Mouse (Mus musculus) testis, postnatal 10 days (tissue): ENCODE measurements around the gene Pgpep1l.
"Not testable (repeated sequence)": the region's sequence is repeated elsewhere in the genome, so short reads cannot be mapped to it uniquely, and the experiment has no call there.

ENCODE experiments used
- DNase-seq: peaks from one replicate; pipeline ENCODE4 v3.0.0; 2021; ENCODE audit warnings: low spot score

Gene Pgpep1l

GRCm38 (mm10) chr7:68282304-68283132 lies 18.5 kb upstream of the Pgpep1l start:
- no peak for DNase-seq

- no peak for DNase-seq
Observed at GRCm38 (mm10) chr7:68281341-68281740, 17.3 kb upstream of the Pgpep1l start.

- DNase-seq, result no peak
Observed at GRCm38 (mm10) chr7:68280352-68280869, 16.4 kb upstream of the Pgpep1l start.

- no peak for DNase-seq
Observed at GRCm38 (mm10) chr7:68279481-68279880, 15.4 kb upstream of the Pgpep1l start.

GRCm38 (mm10) chr7:68278908-68279307 lies 14.9 kb upstream of the Pgpep1l start:
- no peak for DNase-seq

- no peak for DNase-seq
Observed at GRCm38 (mm10) chr7:68278385-68278784, 14.4 kb upstream of the Pgpep1l start.

GRCm38 (mm10) chr7:68277897-68278270 lies 13.9 kb upstream of the Pgpep1l start:
- DNase-seq, result no peak

GRCm38 (mm10) chr7:68277054-68277896 lies 13.2 kb upstream of the Pgpep1l start:
- no peak for DNase-seq

- DNase-seq, result no peak
Observed at GRCm38 (mm10) chr7:68275838-68276731, 12.1 kb upstream of the Pgpep1l start.

- not testable (repeated sequence) for DNase-seq
Observed at GRCm38 (mm10) chr7:68275445-68275837, 11.4 kb upstream of the Pgpep1l start.

- DNase-seq, result no peak
Observed at GRCm38 (mm10) chr7:68274951-68275350, 10.9 kb upstream of the Pgpep1l start.

- DNase-seq, result no peak
Observed at GRCm38 (mm10) chr7:68274218-68274617, 10.2 kb upstream of the Pgpep1l start.

GRCm38 (mm10) chr7:68273515-68273914 lies 9.5 kb upstream of the Pgpep1l start, which contains the start of gene Fam169b:
Fam169b (plus strand) TSS chr7:68273839.
- no peak for DNase-seq

GRCm38 (mm10) chr7:68272607-68273006 lies 8.6 kb upstream of the Pgpep1l start:
- DNase-seq, result no peak

- no peak for DNase-seq
Observed at GRCm38 (mm10) chr7:68271816-68272215, 7.8 kb upstream of the Pgpep1l start.

- DNase-seq, result no peak
Observed at GRCm38 (mm10) chr7:68270551-68270950, 6.5 kb upstream of the Pgpep1l start.

- no peak for DNase-seq
Observed at GRCm38 (mm10) chr7:68266691-68267090, 2.7 kb upstream of the Pgpep1l start.

- no peak for DNase-seq
Observed at GRCm38 (mm10) chr7:68265391-68265790, 1.4 kb upstream of the Pgpep1l start.

GRCm38 (mm10) chr7:68264531-68264930 lies 498 bp upstream of the Pgpep1l start:
- DNase-seq, result peak; percentile 58

GRCm38 (mm10) chr7:68263346-68264027 lies 546 bp downstream of the Pgpep1l start:
- no peak for DNase-seq

- no peak for DNase-seq
Observed at GRCm38 (mm10) chr7:68262612-68263200, 1.3 kb downstream of the Pgpep1l start.
